Mouse (Mus musculus) hindbrain, embryonic 13.5 days (tissue): ENCODE measurements around the gene Ston1. TPM values are rescaled to one million over a fixed set of nuclear protein-coding genes. Genes with fewer than 3 reads are reported as not detected.
A peak's percentile ranks its signal among the peaks of the same experiment; 100 is the strongest.

ENCODE experiments used
- ATAC-seq: fragments of 200-750 bp; cut with Nextera tagmentation; 2 replicates; pipeline ENCODE4 v1.8.0; 2017; ENCODE audit warnings: moderate TSS enrichment; ENCODE audit not compliant: low FRiP score
- H3K27ac ChIP-seq: fragments of 300-500 bp; sonication (generic); 2 replicates; pipeline ENCODE4 v1.5.1; 2015; ENCODE audit warnings: inconsistent platforms, mild to moderate bottlenecking, moderate library complexity
- H3K27me3 ChIP-seq: fragments of 300-500 bp; sonication (generic); 2 replicates; pipeline ENCODE4 v1.6.1; 2015; ENCODE audit warnings: mild to moderate bottlenecking, inconsistent platforms
- H3K36me3 ChIP-seq: fragments of 300-500 bp; sonication (generic); 2 replicates; pipeline ENCODE4 v1.6.1; 2015; ENCODE audit warnings: mild to moderate bottlenecking, inconsistent platforms
- H3K4me1 ChIP-seq: fragments of 300-500 bp; sonication (generic); replicated peaks from 2 replicates; pipeline ENCODE4 v1.6.1; 2015; ENCODE audit warnings: inconsistent platforms
- H3K4me2 ChIP-seq: fragments of 300-500 bp; sonication (generic); 2 replicates; pipeline ENCODE4 v1.6.1; 2015; ENCODE audit warnings: inconsistent platforms, mild to moderate bottlenecking, moderate library complexity
- H3K4me3 ChIP-seq: fragments of 300-500 bp; sonication (generic); 2 replicates; pipeline ENCODE4 v1.5.1; 2015; ENCODE audit warnings: mild to moderate bottlenecking, inconsistent platforms
- H3K9ac ChIP-seq: fragments of 300-500 bp; sonication (generic); 2 replicates; pipeline ENCODE4 v1.6.1; 2015; ENCODE audit warnings: mild to moderate bottlenecking, inconsistent platforms
- H3K9me3 ChIP-seq: fragments of 300-500 bp; sonication (generic); 2 replicates; pipeline ENCODE4 v1.6.1; 2016; ENCODE audit warnings: inconsistent platforms
- whole genome bisulfite sequencing: fragments of 180-500 bp; shearing (Covaris S2); methylation state at CpG from one replicate; pipeline ENCODE4 v1.1.7; 2015; 5-methylcytosine and 5-hydroxymethylcytosine counted together
- polyA plus RNA-seq: library from polyadenylated mRNA; unstranded; fragments of >200 nt; fragmentation: Nextera tagmentation; extraction: Ambion mirVana; gene quantifications from 2 replicates; pipeline ENCODE4 v1.2.1, GENCODE M21; 2015

Ston1 gene
- polyA plus RNA-seq, 1 experiment from 2014 or later: 2.6 TPM

- Histone ChIP-seq H3K27ac (peak overlapping the region; percentile 80), H3K4me1 (peaks cover 33% of the 10 kb centered on the region), H3K36me3 (no peaks in the 10 kb centered on the region), H3K9me3 (no peaks in the 10 kb centered on the region), H3K9ac (no peak overlapping the region), H3K27me3 (no peaks in the 10 kb centered on the region), H3K4me2 (no peak overlapping the region), H3K4me3 (no peak overlapping the region)
- WGBS: 14% methylated on average over 11 of the region's 11 CpGs
- peak; percentile 55 for ATAC-seq
These were observed 32.6 kb downstream of the Ston1 start for GRCm38 (mm10) chr17:88629931-88630553.

GRCm38 (mm10) chr17:88630554-88630948 lies 33.1 kb downstream of the Ston1 start:
- H3K4me1 ChIP-seq: peaks cover 33% of the 10 kb centered on the region
- peak overlapping the region; percentile 80 for H3K27ac ChIP-seq
- H3K9ac ChIP-seq: no peak overlapping the region
- no peak for ATAC-seq
- no peak overlapping the region for H3K4me2 ChIP-seq
- H3K9me3 ChIP-seq: no peaks in the 10 kb centered on the region
- 78% methylated on average over 3 of the region's 3 CpGs for WGBS
- no peak overlapping the region for H3K4me3 ChIP-seq
- H3K27me3 ChIP-seq: no peaks in the 10 kb centered on the region
- no peaks in the 10 kb centered on the region for H3K36me3 ChIP-seq

- no peak for ATAC-seq
- Histone ChIP-seq H3K9me3 (no peaks in the 10 kb centered on the region), H3K4me2 (no peak overlapping the region), H3K36me3 (no peaks in the 10 kb centered on the region), H3K27ac (no peak overlapping the region), H3K9ac (no peak overlapping the region), H3K4me1 (peaks cover 22% of the 10 kb centered on the region), H3K27me3 (no peaks in the 10 kb centered on the region), H3K4me3 (no peak overlapping the region)
- 96% methylated on average over 3 of the region's 3 CpGs for WGBS
These were observed 35.1 kb downstream of the Ston1 start for GRCm38 (mm10) chr17:88632631-88633030.

GRCm38 (mm10) chr17:88636076-88636475 lies 38.6 kb downstream of the Ston1 start:
- Histone ChIP-seq H3K9me3 (no peaks in the 10 kb centered on the region), H3K27me3 (no peaks in the 10 kb centered on the region), H3K9ac (no peak overlapping the region), H3K4me1 (0 out of 2 replicates have a peak, but pooled peaks cover 3% of the 10 kb centered on the region), H3K36me3 (no peaks in the 10 kb centered on the region), H3K27ac (no peak overlapping the region), H3K4me3 (no peak overlapping the region), H3K4me2 (no peak overlapping the region)
- 80% methylated on average over 14 of the region's 14 CpGs for WGBS
- no peak for ATAC-seq

GRCm38 (mm10) chr17:88636587-88636986 lies 39.1 kb downstream of the Ston1 start:
- 40% methylated on average over 12 of the region's 12 CpGs for WGBS

GRCm38 (mm10) chr17:88641012-88641411 lies 43.5 kb downstream of the Ston1 start:
- 34% methylated on average over 6 of the region's 6 CpGs for WGBS
- no peak overlapping the region for H3K27ac ChIP-seq

More at GRCm38 (mm10) chr17:88636587-88636986, 39.1 kb downstream of the Ston1 start:
- no peaks in the 10 kb centered on the region for H3K9me3 ChIP-seq
- H3K4me3 ChIP-seq: no peak overlapping the region
- no peak overlapping the region for H3K27ac ChIP-seq
- H3K4me2 ChIP-seq: no peak overlapping the region
- no peaks in the 10 kb centered on the region for H3K27me3 ChIP-seq
- no peak overlapping the region for H3K9ac ChIP-seq
- H3K4me1 ChIP-seq: 0 out of 2 replicates have a peak, but pooled peaks cover 3% of the 10 kb centered on the region
- H3K36me3 ChIP-seq: no peaks in the 10 kb centered on the region
- no peak for ATAC-seq

GRCm38 (mm10) chr17:88641836-88642235 lies 44.4 kb downstream of the Ston1 start:
- WGBS: 91% methylated on average over 8 of the region's 8 CpGs
- no peaks in the 10 kb centered on the region for H3K36me3 ChIP-seq
- H3K9ac ChIP-seq: no peak overlapping the region
- no peak overlapping the region for H3K27ac ChIP-seq
- no peaks in the 10 kb centered on the region for H3K4me1 ChIP-seq
- no peaks in the 10 kb centered on the region for H3K9me3 ChIP-seq
- no peaks in the 10 kb centered on the region for H3K27me3 ChIP-seq
- no peak for ATAC-seq
- no peak overlapping the region for H3K4me3 ChIP-seq
- H3K4me2 ChIP-seq: no peak overlapping the region

More at GRCm38 (mm10) chr17:88641012-88641411, 43.5 kb downstream of the Ston1 start:
- H3K9ac ChIP-seq: no peak overlapping the region
- no peaks in the 10 kb centered on the region for H3K36me3 ChIP-seq
- no peak overlapping the region for H3K4me3 ChIP-seq
- H3K4me1 ChIP-seq: no peaks in the 10 kb centered on the region
- H3K27me3 ChIP-seq: no peaks in the 10 kb centered on the region
- no peak for ATAC-seq
- no peaks in the 10 kb centered on the region for H3K9me3 ChIP-seq
- H3K4me2 ChIP-seq: no peak overlapping the region

GRCm38 (mm10) chr17:88644876-88645275 lies 47.4 kb downstream of the Ston1 start:
- ATAC-seq: no peak
- Histone ChIP-seq H3K9ac (no peak overlapping the region), H3K9me3 (no peaks in the 10 kb centered on the region), H3K27me3 (no peaks in the 10 kb centered on the region), H3K4me3 (no peak overlapping the region), H3K4me1 (no peaks in the 10 kb centered on the region), H3K36me3 (no peaks in the 10 kb centered on the region), H3K4me2 (no peak overlapping the region), H3K27ac (no peak overlapping the region)
- 91% methylated on average over 7 of the region's 7 CpGs for whole genome bisulfite sequencing

- Histone ChIP-seq H3K4me1 (no peaks in the 10 kb centered on the region), H3K27me3 (no peaks in the 10 kb centered on the region), H3K9ac (no peak overlapping the region), H3K4me3 (no peak overlapping the region), H3K36me3 (no peaks in the 10 kb centered on the region), H3K9me3 (no peaks in the 10 kb centered on the region), H3K27ac (no peak overlapping the region), H3K4me2 (no peak overlapping the region)
- WGBS: 89% methylated on average over 11 of the region's 11 CpGs
- ATAC-seq: no peak
These were observed 47.8 kb downstream of the Ston1 start for GRCm38 (mm10) chr17:88645299-88645698.

- no peak overlapping the region for H3K9ac ChIP-seq
- H3K27me3 ChIP-seq: no peaks in the 10 kb centered on the region
- H3K27ac ChIP-seq: no peak overlapping the region
- H3K4me1 ChIP-seq: no peaks in the 10 kb centered on the region
- no peak overlapping the region for H3K4me3 ChIP-seq
- no peaks in the 10 kb centered on the region for H3K36me3 ChIP-seq
- WGBS: 96% methylated on average over 3 of the region's 3 CpGs
- no peak overlapping the region for H3K4me2 ChIP-seq
- no peak for ATAC-seq
- no peaks in the 10 kb centered on the region for H3K9me3 ChIP-seq
These were observed 49.7 kb downstream of the Ston1 start for GRCm38 (mm10) chr17:88647149-88647548.

- Histone ChIP-seq H3K36me3 (no peaks in the 10 kb centered on the region), H3K9ac (no peak overlapping the region), H3K4me1 (peaks cover 8% of the 10 kb centered on the region), H3K4me2 (no peak overlapping the region), H3K27ac (no peak overlapping the region), H3K4me3 (no peak overlapping the region), H3K27me3 (no peaks in the 10 kb centered on the region), H3K9me3 (no peaks in the 10 kb centered on the region)
- ATAC-seq: peak; percentile 7; the same call in 1 of the 2 replicates
- WGBS: 5% methylated on average over 9 of the region's 9 CpGs
These were observed 54.5 kb downstream of the Ston1 start for GRCm38 (mm10) chr17:88652010-88652409.

- H3K9me3 ChIP-seq: no peaks in the 10 kb centered on the region
- no peaks in the 10 kb centered on the region for H3K27me3 ChIP-seq
- peaks cover 8% of the 10 kb centered on the region for H3K4me1 ChIP-seq
- H3K4me2 ChIP-seq: peak overlapping the region; percentile 42
- no peaks in the 10 kb centered on the region for H3K36me3 ChIP-seq
- H3K9ac ChIP-seq: peak overlapping the region; percentile 29
- 20% methylated on average over 21 of the region's 21 CpGs for WGBS
- H3K4me3 ChIP-seq: no peak overlapping the region; the same call in 1 of the 2 replicates
- peak; percentile 86 for ATAC-seq
- H3K27ac ChIP-seq: no peak overlapping the region
These were observed 55.4 kb downstream of the Ston1 start for GRCm38 (mm10) chr17:88652702-88653374.

GRCm38 (mm10) chr17:88653375-88653769 lies 55.9 kb downstream of the Ston1 start:
- no peak overlapping the region; the same call in 1 of the 2 replicates for H3K4me2 ChIP-seq
- no peak overlapping the region for H3K4me3 ChIP-seq
- no peaks in the 10 kb centered on the region for H3K27me3 ChIP-seq
- no peak overlapping the region for H3K9ac ChIP-seq
- H3K27ac ChIP-seq: no peak overlapping the region
- peaks cover 8% of the 10 kb centered on the region for H3K4me1 ChIP-seq
- ATAC-seq: no peak
- H3K36me3 ChIP-seq: no peaks in the 10 kb centered on the region
- no peaks in the 10 kb centered on the region for H3K9me3 ChIP-seq
- WGBS: 84% methylated on average over 4 of the region's 4 CpGs
